In genomic region chr1:135132473-135132872, GRCm38 (mm10) we compare ENCODE assay signal across 8 mouse cellular contexts. TPM values are rescaled to one million over a fixed set of nuclear protein-coding genes. Genes with fewer than 3 reads are reported as not detected.
A peak's percentile ranks its signal among the peaks of the same experiment; 100 is the strongest.
DNase-seq lines count a peak whose midpoint lies in the region; ATAC-seq lines count a peak whose summit lies in the region.

Gene Ptpn7 (plus strand): TSS chr1:135132700.

- H3K4me3 ChIP-seq in liver, embryonic 13.5 days (replicated peaks) = peak within 1 kb of the TSS; percentile 45
- H3K4me3 ChIP-seq in midbrain, embryonic 16.5 days (ENCODE audit: low read depth, low read length) = no peak within 1 kb of the TSS

- H3K36me3 ChIP-seq in liver, embryonic 13.5 days = peaks cover 6% of the 10 kb centered on the region
- no peaks in the 10 kb centered on the region for H3K36me3 ChIP-seq in midbrain, embryonic 16.5 days (ENCODE audit: control insufficient read depth, insufficient read depth, low read length)

- intact Hi-C loops in heart, postnatal 36 days (cut with DNase I) = no loop called here

- ATAC-seq in common myeloid progenitor, adult 5-6 weeks (replicated peaks; ENCODE audit: low read depth, poor library complexity, severe bottlenecking) = peak; percentile 70
- ATAC-seq in liver, embryonic 13.5 days (ENCODE audit: low read depth) = peak; percentile 78
- no peak for ATAC-seq in midbrain, embryonic 16.5 days

- H3K9me3 ChIP-seq in liver, embryonic 13.5 days (replicated peaks) = no peaks in the 10 kb centered on the region
- H3K9me3 ChIP-seq in midbrain, embryonic 16.5 days (replicated peaks; ENCODE audit: control insufficient read depth, low read length, poor library complexity, severe bottlenecking) = no peaks in the 10 kb centered on the region

- peaks cover 68% of the 10 kb centered on the region for H3K4me1 ChIP-seq in liver, embryonic 13.5 days (replicated peaks)
- H3K4me1 ChIP-seq in midbrain, embryonic 16.5 days (ENCODE audit: control insufficient read depth, insufficient read depth, low read length) = no peaks in the 10 kb centered on the region

- 14% methylated on average over 10 of the region's 10 CpGs for WGBS in liver, embryonic 13.5 days (ENCODE audit: insufficient replicate concordance)
- WGBS in midbrain, embryonic 16.5 days = 51% methylated on average over 10 of the region's 10 CpGs

- peaks cover 9% of the 10 kb centered on the region; the same call in 1 of the 2 replicates for H3K27me3 ChIP-seq in liver, embryonic 13.5 days
- H3K27me3 ChIP-seq in midbrain, embryonic 16.5 days (ENCODE audit: control insufficient read depth, insufficient read depth, low read depth, low read length) = no peaks in the 10 kb centered on the region

- peak within 1 kb of the TSS; percentile 61 for H3K4me2 ChIP-seq in liver, embryonic 13.5 days
- no peak within 1 kb of the TSS for H3K4me2 ChIP-seq in midbrain, embryonic 16.5 days (ENCODE audit: low read length)

- H3K27ac ChIP-seq in liver, embryonic 13.5 days = peak within 1 kb of the TSS; percentile 79
- H3K27ac ChIP-seq in midbrain, embryonic 16.5 days (ENCODE audit: low read length) = no peak within 1 kb of the TSS

- H3K9ac ChIP-seq in liver, embryonic 13.5 days = peak within 1 kb of the TSS; percentile 63
- no peak within 1 kb of the TSS for H3K9ac ChIP-seq in midbrain, embryonic 16.5 days (ENCODE audit: low read depth, low read length)

- peak; percentile 62 for DNase-seq in ovary, adult 18-20 months (ENCODE audit: low spot score)
- DNase-seq in ovary, postnatal 10 days (ENCODE audit: low spot score) = no peak
- peak; percentile 79 to 90 for DNase-seq in adrenal gland, adult (ENCODE audit: inconsistent age in 2 of 2, low spot score in 1 of 2)
- peak; percentile 63 to 68 for DNase-seq in heart, postnatal 36 days
- DNase-seq in liver, embryonic 13.5 days = peak; percentile 74
- peak; percentile 59 for DNase-seq in retina, embryonic 14.5 days (ENCODE audit: low spot score)

RNA-seq across cellular contexts. Expression of gene Ptpn7, which starts in this region (rescaled TPM):
- total RNA-seq in common myeloid progenitor, adult 5-6 weeks (2017) = 92.4 and 105 TPM in 2 replicates
- total RNA-seq in heart, postnatal 36 days (2021) = under 1 TPM; 0.69 to 0.70 TPM
- 16.0 and 17.9 TPM in 2 replicates for polyA plus RNA-seq in liver, embryonic 13.5 days (2015; fragmentation: Nextera tagmentation; extraction: Ambion mirVana)
- polyA plus RNA-seq in midbrain, embryonic 16.5 days (2015; fragmentation: Nextera tagmentation; extraction: Ambion mirVana) = 0.11 and 0.26 TPM in 2 replicates

Comparison
In these comparisons a context has a peak if more than half of its experiments do, and no peak if none do; other contexts are left out.
1. RNA of gene Ptpn7 (total RNA-seq): 92.4 to 105 TPM in common myeloid progenitor, adult 5-6 weeks; 0.69 to 0.70 TPM in heart, postnatal 36 days; every median in the first group is over 10 times any median in the second.
2. RNA of gene Ptpn7 (polyA plus RNA-seq): 16.0 to 17.9 TPM in liver, embryonic 13.5 days; 0.11 to 0.26 TPM in midbrain, embryonic 16.5 days; every median in the first group is over 10 times any median in the second.
3. Peak in DNase-seq in heart, postnatal 36 days; RNA of the gene not detected or under 1 TPM.